Mouse (Mus musculus) gastrocnemius, postnatal 25 days (tissue): Measurements from ENCODE around the gene Hcn2. TPM values are rescaled to one million over a fixed set of nuclear protein-coding genes. Genes with fewer than 3 reads are reported as not detected.

Source experiments
- DNase-seq: peaks from one replicate; pipeline ENCODE4 v3.0.0; 2022
- total RNA-seq, 2 experiments: library from RNA; stranded (reverse); gene quantifications; 1 replicate in 1 of 2; 2 replicates in 1 of 2; pipeline ENCODE4 v1.2.3; 2021

Gene Hcn2
- total RNA-seq, 2 experiments from 2014 or later, result 0.67 TPM

DNA sequence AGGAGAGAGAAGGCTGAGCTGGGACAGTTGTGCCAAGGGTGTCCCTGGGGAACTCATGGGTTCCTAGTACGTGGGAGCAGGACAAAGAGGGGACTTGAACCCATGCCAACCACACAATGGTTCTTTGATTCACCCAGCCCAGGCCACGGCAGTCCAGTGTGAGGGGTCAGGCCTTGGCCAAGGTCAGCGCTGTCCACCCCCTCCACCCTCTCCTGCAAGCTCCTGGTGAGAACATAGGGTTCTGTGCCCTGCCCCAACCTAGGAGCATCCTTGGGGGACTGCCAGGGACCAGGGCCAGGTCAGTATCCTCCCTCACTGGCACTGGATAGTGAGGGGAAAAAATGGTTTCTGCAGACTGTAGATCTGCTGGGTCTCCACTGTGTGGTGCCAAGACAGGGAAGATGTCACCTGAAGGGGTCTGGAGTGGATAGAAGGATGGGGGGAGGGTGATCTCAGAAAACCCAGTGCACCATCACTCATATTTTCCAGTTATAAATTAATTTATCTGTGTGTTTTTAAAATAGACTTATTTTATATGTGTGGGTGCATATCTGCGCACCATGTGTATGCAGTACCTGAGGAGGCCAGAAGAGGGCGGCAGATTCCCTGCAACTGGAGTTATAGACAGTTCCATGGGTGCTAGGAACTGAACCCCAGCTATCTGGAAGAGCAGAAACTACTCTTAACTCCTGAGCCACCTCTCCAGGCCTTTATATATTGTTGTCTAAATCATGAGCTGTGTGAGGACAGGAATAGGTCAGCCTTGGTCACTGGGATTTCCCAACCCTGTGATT is 58.2 kb downstream of the Hcn2 start:
- no peak for DNase-seq

DNA sequence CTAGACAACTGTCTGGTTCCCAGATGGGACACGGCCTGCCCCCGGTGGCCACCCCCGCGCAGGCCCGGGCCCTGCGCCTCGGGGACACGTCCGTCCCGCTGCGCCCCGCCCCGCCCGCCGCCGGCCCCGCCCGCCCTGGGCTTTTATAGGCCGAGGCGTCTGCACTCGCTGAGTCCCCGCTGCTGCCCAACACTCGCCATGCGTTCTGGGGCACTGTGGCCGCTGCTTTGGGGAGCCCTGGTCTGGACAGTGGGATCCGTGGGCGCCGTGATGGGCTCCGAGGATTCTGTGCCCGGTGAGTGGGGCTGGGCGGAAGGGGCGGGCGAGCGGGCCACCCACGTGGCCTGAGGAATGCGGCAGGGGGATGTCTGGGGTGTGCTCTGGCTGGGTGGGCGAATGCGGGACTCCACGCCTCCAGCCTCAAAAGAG is 60.7 kb downstream of the Hcn2 start, which contains the start of gene Fstl3:
Fstl3 (plus strand) TSS at position 170 of the 429 bp plus-strand sequence.
- no peak for DNase-seq

DNA sequence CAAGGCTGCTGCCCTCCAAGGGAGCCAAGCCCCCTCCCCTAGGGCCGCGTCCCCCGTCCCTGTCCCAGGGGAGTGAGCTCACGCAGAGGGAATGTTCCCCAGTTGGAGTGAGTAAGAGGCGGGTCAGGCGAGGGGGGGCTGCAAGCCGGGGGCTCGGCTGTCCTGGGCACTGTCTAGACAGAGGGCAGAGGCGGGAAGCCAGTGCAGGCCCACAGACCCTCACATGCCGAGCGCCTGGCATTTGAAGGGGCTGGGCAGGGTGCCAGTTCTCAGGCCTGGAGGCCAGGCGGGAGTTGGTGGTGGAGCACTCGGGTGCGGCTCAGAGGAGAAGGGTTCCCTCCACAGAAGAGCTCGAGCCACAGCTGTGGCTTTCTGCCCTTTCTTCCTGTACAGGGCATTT is 61.6 kb downstream of the Hcn2 start:
- no peak for DNase-seq

DNA sequence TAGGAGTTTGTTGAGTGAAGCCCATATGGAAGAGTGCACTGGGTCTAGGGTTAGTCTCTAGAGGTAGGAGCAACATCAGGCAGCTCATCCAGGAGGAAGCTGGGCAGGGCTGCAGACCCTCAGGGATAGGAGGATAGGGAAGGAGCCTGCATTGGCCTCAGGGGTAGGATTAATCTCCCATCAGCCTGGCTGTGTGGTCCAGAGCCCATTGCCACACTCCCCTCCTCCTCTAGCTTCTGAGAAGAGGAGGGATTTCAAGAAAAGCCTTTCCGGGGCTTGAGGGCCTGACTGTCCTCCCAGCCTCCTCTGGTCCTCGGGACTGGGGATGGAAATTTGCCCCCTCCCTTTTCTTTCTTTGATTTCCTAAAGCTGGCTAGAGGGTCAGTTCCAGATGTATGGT is 62.8 kb downstream of the Hcn2 start:
- no peak for DNase-seq

DNA sequence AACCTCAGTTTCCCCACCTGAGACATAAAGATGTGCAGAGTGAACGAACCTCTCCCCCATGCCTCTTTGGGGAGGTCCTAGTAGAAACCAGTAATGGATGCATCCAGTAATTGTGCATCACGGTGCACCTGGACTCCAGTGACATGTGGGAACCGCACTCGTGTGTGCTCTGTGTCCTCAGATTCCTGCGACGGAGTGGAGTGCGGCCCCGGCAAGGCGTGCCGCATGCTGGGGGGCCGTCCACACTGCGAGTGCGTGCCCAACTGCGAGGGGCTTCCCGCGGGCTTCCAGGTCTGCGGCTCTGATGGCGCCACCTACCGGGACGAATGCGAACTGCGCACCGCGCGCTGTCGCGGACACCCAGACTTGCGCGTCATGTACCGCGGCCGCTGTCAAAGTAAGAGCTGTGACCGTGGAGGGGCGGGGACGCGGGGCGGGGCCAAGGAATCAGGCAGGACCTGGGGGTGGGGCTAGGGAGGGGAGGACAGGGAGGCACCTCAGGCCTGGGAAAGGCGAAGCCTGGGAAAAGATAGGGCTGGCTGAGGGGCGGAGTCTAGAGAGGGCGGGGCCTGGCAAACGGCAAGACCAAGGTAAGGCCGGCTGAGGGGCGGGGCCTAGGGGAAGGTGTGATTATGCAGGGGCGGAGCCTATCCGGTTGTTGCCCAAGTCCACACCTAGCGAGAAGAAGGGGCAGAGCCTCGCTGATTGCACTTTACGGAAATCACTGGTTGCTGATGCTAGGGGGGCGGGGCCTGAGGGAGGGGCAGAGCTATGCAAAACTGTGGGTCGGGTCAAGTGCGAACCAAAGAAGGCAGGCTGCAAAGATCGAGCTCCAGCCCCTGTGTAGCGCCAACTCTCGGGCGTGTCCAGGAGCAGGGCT is 63.6 kb downstream of the Hcn2 start:
- peak; percentile 96 for DNase-seq

DNA sequence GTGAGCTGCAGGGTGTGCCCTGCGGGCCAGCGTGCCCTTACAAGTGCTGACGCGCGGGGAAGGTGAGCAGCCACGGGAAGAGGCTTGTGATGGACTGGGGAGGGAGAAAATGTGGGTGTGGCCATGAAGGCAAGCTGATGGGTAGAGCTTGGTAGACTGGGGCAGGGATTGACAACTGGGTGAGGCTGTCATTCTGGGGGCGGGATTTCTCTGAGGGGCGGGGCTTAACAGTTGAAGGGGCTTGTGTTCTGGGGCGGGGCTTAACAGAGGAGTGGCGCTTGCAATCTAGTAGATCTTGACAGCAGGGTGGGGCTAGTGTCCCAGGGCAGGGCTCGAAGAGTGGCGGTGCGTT is 64.2 kb downstream of the Hcn2 start:
- DNase-seq, result no peak

DNA sequence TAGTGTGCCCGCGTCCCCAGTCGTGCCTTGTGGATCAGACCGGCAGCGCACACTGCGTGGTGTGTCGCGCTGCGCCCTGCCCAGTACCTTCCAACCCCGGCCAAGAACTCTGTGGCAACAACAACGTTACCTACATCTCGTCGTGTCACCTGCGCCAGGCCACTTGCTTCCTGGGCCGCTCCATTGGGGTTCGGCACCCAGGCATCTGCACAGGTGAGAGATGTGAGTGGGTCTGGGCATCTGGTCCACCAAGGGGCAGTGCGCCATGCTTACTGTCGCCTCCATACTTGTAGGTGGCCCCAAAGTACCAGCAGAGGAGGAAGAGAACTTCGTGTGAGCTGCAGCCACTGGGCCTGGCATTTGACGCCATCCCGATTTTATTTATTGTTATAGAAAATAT is 64.7 kb downstream of the Hcn2 start:
- DNase-seq, result no peak

DNA sequence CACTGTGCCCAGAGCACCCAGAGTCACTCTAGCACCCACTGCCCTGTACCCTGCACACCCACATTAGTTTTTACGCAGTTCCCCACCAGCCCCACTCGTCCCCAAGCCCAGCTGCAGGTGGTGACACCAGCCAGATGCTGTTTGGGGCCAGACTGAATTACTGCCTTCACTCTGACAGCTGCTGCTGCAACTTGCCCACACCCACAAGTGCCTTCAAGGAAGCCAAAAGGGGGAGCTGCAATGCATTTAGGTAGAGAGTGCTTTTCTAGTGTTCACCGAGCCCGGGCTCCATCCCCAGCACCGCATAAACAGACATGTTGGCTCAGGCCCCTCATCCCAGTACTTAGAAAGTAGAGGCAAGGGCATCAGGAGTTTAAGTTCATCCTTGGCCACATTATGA is 65.5 kb downstream of the Hcn2 start:
- DNase-seq, result no peak

DNA sequence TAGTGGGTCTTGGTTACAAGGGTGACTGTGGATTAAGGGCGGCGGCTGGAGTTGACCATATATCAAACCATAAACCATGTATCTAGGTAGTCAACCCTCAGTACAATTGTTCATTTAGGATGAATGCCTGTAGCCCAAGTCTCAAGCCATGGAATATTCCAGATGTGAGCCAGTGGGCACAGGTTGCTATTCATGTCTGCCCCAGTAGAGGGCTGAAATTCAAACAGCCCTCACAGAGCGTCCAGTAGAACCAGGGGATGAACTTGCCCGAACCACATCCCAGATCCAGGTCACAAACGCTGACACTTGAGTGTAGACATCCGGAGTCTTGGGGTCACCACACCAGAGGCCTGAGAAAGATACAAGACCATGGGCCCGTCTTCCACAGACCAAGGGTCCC is 66.6 kb downstream of the Hcn2 start:
- DNase-seq, result no peak

DNA sequence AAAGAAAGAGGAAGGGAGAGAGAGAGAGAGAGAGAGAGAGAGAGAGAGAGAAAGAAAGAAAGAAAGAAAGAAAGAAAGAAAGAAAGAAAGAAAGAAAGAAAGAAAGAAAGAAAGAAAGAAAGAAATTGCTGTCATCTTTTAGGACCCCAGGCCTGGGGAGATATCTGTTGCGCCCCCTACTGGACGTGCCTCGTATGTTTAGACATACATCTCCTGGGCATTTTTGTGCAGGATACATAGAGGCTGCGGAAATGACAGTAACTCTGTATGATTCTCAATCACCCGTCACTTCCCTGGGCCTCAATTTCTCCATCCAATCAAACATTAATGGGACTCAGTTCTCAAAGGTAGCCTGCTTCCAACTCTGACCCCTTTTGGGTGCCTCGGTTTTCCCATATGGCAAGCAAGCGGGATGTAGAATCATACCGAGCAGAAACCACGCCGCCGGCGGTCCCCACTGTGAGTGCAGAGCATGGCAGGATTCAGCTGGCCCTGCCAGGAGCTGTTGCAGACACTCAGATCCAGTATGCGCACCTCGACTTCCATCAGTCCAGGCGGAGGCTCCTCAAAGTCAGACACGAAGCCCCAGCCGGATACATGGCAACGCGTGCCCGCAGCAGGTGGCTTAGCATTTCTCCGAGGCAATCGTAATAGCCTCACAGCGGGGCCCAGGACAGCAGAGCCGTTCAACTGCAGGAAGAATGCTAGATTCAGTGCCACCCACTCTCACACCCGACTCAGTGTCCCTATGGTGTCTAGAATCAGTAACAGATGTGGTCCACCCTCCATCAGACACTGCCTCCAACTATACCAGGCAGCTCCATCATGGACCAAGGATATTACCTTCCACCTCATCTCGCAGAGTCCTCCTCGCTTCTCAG is 67.7 kb downstream of the Hcn2 start:
- no peak for DNase-seq

Other genes with a start within 250 kb of the Hcn2 start
- gene Vmn2r83, start 247.9 kb upstream of the Hcn2 start, total RNA-seq, result not detected
- gene Plpp2, start 182.8 kb upstream of the Hcn2 start, total RNA-seq, result 1 to 10 TPM in 1 of 2 experiments, under 1 TPM in 1; 0.84 to 1.2 TPM
- 10 to 100 TPM; 12.6 to 14.8 TPM for gene Mier2, start 161.4 kb upstream of the Hcn2 start, total RNA-seq
- not detected for gene Theg, start 129.3 kb upstream of the Hcn2 start, total RNA-seq
- not detected for gene C2cd4c, start 102.6 kb upstream of the Hcn2 start, total RNA-seq
- 1 to 10 TPM; 2.1 to 2.3 TPM for gene Shc2, start 78.7 kb upstream of the Hcn2 start, total RNA-seq
- gene Odf3l2, start 70.9 kb upstream of the Hcn2 start, total RNA-seq, result 10 to 100 TPM; 14.8 to 17.1 TPM
- not detected for gene Madcam1, start 52.1 kb upstream of the Hcn2 start, total RNA-seq
- gene Tpgs1, start 47.3 kb upstream of the Hcn2 start, total RNA-seq, result 10 to 100 TPM; 19.1 to 19.6 TPM
- gene Cdc34, start 34.4 kb upstream of the Hcn2 start, total RNA-seq, result 100 to 1,000 TPM; 329 to 332 TPM
- 1 to 10 TPM; 4.0 to 4.4 TPM for gene Gzmm, start 27.6 kb upstream of the Hcn2 start, total RNA-seq
- gene Bsg, start 12.1 kb upstream of the Hcn2 start, total RNA-seq, result 100 to 1,000 TPM; 513 to 650 TPM
- 10 to 100 TPM; 26.7 to 27.2 TPM for gene Polrmt, start 29.9 kb downstream of the Hcn2 start, total RNA-seq
- not detected for gene Fgf22, start 38.4 kb downstream of the Hcn2 start, total RNA-seq
- 10 to 100 TPM; 27.4 to 33.4 TPM for gene Rnf126, start 50.3 kb downstream of the Hcn2 start, total RNA-seq
- 1 to 10 TPM; 2.0 to 2.1 TPM for gene Fstl3, start 60.6 kb downstream of the Hcn2 start, total RNA-seq
- not detected for gene Prss57, start 74.3 kb downstream of the Hcn2 start, total RNA-seq
- gene Palm, start 76.9 kb downstream of the Hcn2 start, total RNA-seq, result 10 to 100 TPM; 23.6 to 24.8 TPM
- under 1 TPM in 1 of 2 experiments, not detected in 1; 0.40 TPM for gene Misp, start 104.4 kb downstream of the Hcn2 start, total RNA-seq
- gene Ptbp1, start 137.8 kb downstream of the Hcn2 start, total RNA-seq, result 10 to 100 TPM; 26.8 to 27.1 TPM
- under 1 TPM in 1 of 2 experiments, not detected in 1; 0.35 TPM for gene Prtn3, start 157.8 kb downstream of the Hcn2 start, total RNA-seq
- under 1 TPM; 0.13 to 0.27 TPM for gene Plppr3, start 158.0 kb downstream of the Hcn2 start, total RNA-seq
- gene Elane, start 169.6 kb downstream of the Hcn2 start, total RNA-seq, result not detected
- gene Cfd, start 174.2 kb downstream of the Hcn2 start, total RNA-seq, result 100 to 1,000 TPM in 1 of 2 experiments, 10 to 100 TPM in 1; 12.5 to 381 TPM
- gene Med16, start 192.3 kb downstream of the Hcn2 start, total RNA-seq, result 10 to 100 TPM; 29.2 to 34.4 TPM
- gene Gm26602, start 194.2 kb downstream of the Hcn2 start, total RNA-seq, result not detected
- gene Kiss1r, start 200.3 kb downstream of the Hcn2 start, total RNA-seq, result under 1 TPM; 0.18 to 0.29 TPM
- 100 to 1,000 TPM; 103 to 113 TPM for gene R3hdm4, start 204.6 kb downstream of the Hcn2 start, total RNA-seq
- gene Arid3a, start 210.4 kb downstream of the Hcn2 start, total RNA-seq, result 1 to 10 TPM; 2.4 to 2.8 TPM
- gene Wdr18, start 243.5 kb downstream of the Hcn2 start, total RNA-seq, result 10 to 100 TPM; 16.4 to 18.0 TPM